Mouse (Mus musculus): Measurements from ENCODE around the gene Evi2b.

Gene Evi2b

GRCm38 (mm10) chr11:79523560-79524309, at the start of gene Evi2b:
TSS of gene Evi2b (minus strand) at chr11:79523762.
- in situ Hi-C loops (cut with MseI, MboI) = no loop called here

DNA sequence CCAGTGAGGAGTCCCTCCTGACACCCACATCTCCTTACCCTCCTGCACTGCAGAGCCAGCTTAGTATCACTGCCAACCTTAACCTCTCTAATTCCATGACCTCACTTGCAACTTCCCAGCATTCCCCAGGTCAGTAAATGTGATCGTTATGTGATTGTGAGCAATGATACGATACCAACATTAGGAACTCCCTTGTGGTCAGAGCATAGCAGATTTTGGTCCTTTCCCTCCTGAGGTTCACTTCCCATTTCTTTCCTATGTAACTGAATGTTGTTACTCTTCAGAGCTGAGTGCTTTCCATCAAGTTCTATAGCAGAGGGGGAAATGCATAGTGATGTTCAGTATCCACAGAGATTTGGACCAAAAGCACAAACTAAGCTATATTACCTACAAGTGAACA, 46.8 kb upstream of the Evi2b start:
- in situ Hi-C loops (cut with MseI, MboI) = no loop called here

DNA sequence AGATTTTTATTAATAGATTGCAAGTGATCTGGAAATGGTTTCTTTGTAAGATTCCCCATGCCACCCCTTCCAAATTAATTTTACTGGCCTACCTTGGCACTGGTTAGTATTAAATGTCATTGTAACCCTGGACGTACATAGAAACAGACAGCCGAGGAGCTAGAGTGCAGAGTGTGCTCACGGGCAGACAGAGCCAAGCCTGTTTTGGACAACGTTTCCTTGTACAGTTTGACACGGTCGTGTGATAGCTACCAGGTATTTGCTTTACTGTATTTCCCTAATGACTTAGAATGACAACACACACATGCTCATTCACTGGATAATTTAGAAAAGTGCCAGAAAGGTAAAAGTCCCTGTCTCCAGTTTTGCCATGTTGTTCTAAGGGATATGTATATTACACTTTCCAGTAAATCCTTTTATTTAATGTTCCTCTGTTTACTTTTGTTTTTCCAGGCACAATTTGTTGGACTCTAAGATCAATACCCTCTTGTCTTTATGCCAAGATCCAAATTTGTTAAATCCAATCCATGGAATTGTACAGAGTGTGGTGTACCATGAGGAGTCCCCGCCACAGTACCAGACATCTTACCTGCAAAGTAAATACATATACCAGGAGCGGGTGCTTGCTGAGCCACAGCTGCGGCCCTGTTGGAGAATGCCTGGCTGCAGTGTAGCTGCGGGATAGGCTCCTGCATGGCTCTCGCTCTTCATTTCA, 44.8 kb upstream of the Evi2b start:
- in situ Hi-C loops (cut with MseI, MboI) = no loop called here

- in situ Hi-C loops (cut with MseI, MboI) = no loop called here
These were observed 43.4 kb upstream of the Evi2b start for GRCm38 (mm10) chr11:79566947-79567346.

GRCm38 (mm10) chr11:79563493-79563892, 39.9 kb upstream of the Evi2b start:
- in situ Hi-C loops (cut with MseI, MboI) = no loop called here

- in situ Hi-C loops (cut with MseI, MboI) = no loop called here
These were observed 37.0 kb upstream of the Evi2b start for GRCm38 (mm10) chr11:79560536-79560935.

GRCm38 (mm10) chr11:79552622-79553021, 29.1 kb upstream of the Evi2b start:
- in situ Hi-C loops (cut with MseI, MboI) = no loop called here

DNA sequence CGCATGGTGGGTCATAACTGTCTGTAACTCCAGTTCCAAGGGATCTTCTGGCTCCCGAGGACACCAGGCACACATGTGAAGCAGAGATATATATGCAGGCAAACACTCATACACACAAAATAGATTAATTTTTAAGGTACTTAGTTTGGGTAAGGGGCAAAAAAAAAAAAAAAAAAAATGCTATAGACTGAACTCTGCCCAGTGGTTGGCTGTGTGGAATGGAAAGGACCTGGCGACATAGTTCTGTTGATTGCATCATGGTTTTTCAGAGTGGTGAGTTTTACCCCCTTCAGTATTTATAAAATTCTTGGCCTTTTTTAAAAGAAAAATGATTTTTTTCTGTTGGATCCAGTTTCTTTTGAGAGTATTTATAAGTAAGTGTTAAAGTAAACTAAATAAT, 12.7 kb upstream of the Evi2b start:
- in situ Hi-C loops (cut with MseI, MboI) = no loop called here

DNA sequence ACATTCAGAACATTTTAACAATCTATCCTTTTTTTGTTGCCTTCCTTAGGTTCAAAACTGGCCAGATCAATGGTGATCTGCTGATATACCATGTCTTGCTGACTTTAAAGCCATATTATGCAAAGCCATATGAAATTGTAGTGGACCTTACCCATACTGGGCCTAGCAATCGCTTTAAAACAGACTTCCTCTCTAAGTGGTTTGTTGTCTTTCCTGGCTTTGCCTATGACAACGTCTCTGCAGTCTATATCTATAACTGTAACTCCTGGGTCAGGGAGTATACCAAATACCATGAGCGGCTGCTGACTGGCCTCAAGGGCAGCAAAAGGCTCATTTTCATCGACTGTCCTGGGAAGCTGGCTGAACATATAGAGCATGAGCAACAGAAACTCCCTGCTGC, 12.0 kb upstream of the Evi2b start:
- in situ Hi-C loops (cut with MseI, MboI) = no loop called here

DNA sequence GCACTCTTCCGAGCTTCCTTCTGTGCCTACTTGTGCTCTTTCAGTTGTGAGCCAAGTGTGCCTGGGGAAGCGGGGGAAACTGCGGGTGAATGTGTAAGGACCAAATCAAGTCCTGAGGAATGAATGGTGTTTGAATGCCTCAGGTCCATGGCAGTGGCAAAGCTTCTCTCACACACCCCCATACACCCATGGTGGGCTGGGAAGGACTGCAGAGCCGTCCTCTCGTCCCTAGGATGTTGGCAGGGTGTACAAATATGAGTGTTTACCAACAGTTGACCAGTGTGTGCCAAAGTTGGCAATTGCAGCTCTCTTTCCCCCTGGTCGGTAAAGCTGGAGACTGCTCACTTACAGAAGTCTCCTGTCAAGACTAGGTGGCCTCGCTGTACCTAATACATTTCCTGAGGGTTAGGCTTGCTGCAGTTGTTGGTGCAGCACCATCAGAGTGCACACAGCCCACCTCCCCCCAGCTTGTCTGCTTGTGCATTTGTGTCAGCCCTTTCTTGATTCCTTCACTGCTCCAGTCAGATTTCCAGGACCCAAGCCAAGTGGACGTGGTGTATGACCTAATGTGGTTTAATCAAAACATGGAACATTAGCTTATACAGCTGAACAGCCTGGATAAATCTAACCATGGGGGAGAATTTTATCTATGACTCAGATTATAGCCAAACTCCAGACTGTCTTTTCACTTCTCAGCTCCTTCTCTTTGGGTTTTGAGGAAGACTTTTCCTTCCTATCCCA, 10.6 kb upstream of the Evi2b start:
- in situ Hi-C loops (cut with MseI, MboI) = no loop called here

DNA sequence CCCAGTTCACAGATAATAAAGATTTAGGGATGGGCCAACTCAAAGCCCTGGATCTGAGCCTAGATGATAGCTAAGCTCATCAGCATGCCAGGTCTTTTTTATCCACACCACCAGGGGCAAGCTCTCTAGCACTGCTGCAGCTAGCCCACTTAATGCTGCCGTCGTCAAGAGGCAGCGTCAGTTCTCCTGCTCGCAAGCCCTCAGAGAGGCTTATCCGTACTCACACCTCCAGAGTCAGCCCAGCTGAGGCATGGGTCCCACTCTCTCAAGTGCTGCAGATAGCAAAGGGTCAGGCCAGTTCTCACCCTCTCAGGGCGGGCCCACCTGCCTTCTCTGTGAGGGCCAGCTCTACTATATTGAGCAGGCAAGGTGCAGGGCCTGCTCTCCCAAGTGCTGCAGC, 9.7 kb upstream of the Evi2b start:
- in situ Hi-C loops (cut with MseI, MboI) = no loop called here

GRCm38 (mm10) chr11:79531485-79531884, 7.9 kb upstream of the Evi2b start:
- in situ Hi-C loops (cut with MseI, MboI) = no loop called here

- in situ Hi-C loops (cut with MseI, MboI) = no loop called here
These were observed 7.2 kb upstream of the Evi2b start for GRCm38 (mm10) chr11:79530774-79531173.

- in situ Hi-C loops (cut with MseI, MboI) = no loop called here
These were observed 6.8 kb upstream of the Evi2b start, which contains the start of the genes Evi2 and Evi2a for GRCm38 (mm10) chr11:79530333-79530761. TSS of gene Evi2 (minus strand) at chr11:79530589. TSS of gene Evi2a (minus strand) at chr11:79530609.

DNA sequence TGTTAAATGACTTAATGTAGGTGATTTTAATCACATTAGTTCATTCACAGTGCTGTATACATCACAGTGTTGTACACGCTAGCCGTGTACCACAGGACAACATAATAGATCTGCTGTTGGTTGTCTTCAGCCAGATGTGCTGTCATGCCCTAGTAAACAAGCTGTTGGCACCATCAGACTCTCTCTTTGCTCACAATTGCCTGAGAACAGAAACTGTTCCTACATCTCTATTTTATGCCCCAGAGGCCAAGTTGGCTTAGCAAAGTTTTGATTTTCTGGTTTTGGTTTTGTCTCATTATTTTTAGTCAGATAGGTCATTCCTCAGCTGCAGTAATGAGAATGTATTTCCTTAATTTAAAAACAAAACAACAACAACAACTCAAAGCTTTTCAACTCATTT, 6.2 kb upstream of the Evi2b start:
- in situ Hi-C loops (cut with MseI, MboI) = no loop called here

DNA sequence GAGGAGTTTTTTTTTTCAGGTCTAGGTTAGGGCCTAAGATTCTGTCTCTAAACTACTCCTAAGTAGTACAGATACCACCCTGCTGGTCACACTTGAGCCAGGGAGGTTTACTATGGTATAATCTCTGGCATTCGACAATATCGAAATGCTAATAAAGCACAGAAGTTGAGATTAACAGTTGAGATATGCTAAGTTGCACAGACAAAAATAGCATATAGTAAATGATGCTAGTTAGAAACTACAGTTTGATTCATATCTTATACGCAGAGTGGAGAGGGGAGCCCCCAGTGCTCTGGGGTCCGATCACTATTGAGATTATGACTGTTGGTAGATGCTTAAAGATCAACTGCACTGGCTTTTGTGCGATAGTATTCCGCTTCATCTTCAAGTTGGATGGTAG, 5.7 kb upstream of the Evi2b start:
- in situ Hi-C loops (cut with MseI, MboI) = no loop called here

DNA sequence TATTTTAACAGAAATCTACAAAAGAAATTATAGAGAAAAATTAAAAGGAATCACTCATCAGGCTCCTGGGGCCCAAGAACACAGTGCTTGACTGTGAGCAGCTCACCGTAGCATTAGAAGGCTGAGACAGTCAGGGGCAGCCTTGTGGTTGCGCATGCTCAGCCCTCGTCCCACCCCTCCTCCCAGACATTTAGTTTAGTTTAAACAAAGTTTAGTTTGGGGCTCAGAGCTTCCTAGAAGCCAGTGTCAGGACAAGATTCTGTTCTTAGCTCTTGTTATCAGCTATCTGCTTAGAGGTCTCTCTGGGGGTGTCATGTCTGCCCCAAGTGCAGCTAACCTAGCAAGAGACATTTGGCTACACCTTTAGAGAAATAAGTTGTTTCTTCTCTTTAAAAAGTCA, 5.0 kb upstream of the Evi2b start:
- in situ Hi-C loops (cut with MseI, MboI) = no loop called here

DNA sequence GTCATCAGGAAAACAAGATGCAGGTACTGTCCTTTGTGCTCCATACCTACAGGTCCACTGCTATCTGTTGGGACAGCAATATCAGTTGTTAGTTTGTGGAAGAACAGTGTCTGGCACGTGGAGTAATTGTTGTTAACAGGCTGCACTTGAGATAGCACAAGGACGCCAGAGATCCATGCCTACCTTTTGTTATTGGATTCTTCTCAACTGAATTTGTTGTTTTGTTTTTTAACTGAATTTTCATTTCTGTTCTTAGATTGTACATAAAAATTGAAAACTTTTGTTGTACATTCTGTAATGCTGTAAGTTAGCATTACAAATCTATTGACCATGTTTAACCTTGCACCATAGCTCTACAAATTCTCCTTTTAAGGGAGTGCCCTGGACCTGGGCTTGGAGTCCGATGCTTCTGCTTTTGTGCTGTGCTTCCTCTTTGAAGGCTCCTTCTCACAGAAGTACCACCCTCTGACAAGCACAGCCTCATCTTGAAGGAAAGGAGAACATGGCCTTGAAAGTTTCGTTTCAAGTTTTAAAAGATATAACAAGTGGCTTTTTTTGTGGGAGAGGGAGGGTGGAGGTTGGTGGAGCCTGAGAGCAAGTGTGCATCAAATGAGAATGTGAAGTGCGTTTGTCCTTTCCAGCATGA, 4.3 kb upstream of the Evi2b start:
- in situ Hi-C loops (cut with MseI, MboI) = no loop called here

GRCm38 (mm10) chr11:79527015-79527738, 3.6 kb upstream of the Evi2b start:
- in situ Hi-C loops (cut with MseI, MboI) = no loop called here

DNA sequence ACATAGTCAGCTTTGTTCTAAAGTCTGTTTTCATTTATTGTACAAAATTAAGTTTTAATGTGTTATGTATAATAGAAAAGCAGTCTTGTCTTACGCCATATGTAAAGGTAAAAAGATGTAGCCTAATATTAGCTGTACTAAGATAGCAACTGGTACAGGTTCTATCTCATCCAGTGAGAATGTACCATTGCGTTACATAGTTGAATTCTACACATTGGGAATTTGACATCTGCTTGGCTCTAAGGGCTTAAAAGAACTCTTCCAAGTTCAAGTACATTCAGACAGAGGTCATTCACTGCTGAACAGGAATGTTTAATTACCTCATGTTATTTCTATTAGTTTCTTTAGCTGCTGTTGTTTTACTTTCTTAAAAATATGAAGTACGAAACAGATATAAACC, 3.0 kb upstream of the Evi2b start:
- in situ Hi-C loops (cut with MseI, MboI) = no loop called here

- in situ Hi-C loops (cut with MseI, MboI) = no loop called here
These were observed 681 bp upstream of the Evi2b start for GRCm38 (mm10) chr11:79524310-79524575.

- in situ Hi-C loops (cut with MseI, MboI) = no loop called here
These were observed 618 bp downstream of the Evi2b start for GRCm38 (mm10) chr11:79522944-79523343.
